Mouse (Mus musculus): ENCODE results near the gene Glyat. TPM values are rescaled to one million over a fixed set of nuclear protein-coding genes. Genes with fewer than 3 reads are reported as not detected.

Glyat gene
- total and polyA plus RNA-seq, 3 experiments = not detected

- no peak overlapping the region for H3K27ac ChIP-seq
- H3K4me1 ChIP-seq (ENCODE audit: control insufficient read depth, insufficient read depth, low read length) = no peaks in the 10 kb centered on the region
- no peak overlapping the region for H3K9ac ChIP-seq (ENCODE audit: low read depth, low read length)
- no peaks in the 10 kb centered on the region for H3K27me3 ChIP-seq (ENCODE audit: control insufficient read depth, insufficient read depth, low read length)
- TF ChIP-seq POLR2A (IDR thresholded peaks at IDR 0.05; ENCODE audit: insufficient read depth, low read depth, low read length) = no peak
- TF ChIP-seq CTCF (IDR thresholded peaks at IDR 0.05) = no peak
- no peak for TF ChIP-seq EP300 (IDR thresholded peaks at IDR 0.05; ENCODE audit: insufficient read depth, low read depth, low read length)
- no peak for DNase-seq
- no peaks in the 10 kb centered on the region for H3K36me3 ChIP-seq (ENCODE audit: control insufficient read depth, insufficient read depth, low read length)
- H3K4me3 ChIP-seq = no peak overlapping the region
- intact Hi-C loops (cut with DNase I) = no loop called here
- H3K79me2 ChIP-seq (replicated peaks; ENCODE audit: control insufficient read depth, insufficient read depth, low read length) = no peaks in the 10 kb centered on the region
These were observed 51.5 kb downstream of the Glyat start for GRCm38 (mm10) chr19:12684638-12685037.

GRCm38 (mm10) chr19:12685231-12685630 lies 52.1 kb downstream of the Glyat start:
- intact Hi-C loops (cut with DNase I) = no loop called here
- TF ChIP-seq EP300 (IDR thresholded peaks at IDR 0.05; ENCODE audit: insufficient read depth, low read depth, low read length) (no peak), POLR2A (IDR thresholded peaks at IDR 0.05; ENCODE audit: insufficient read depth, low read depth, low read length) (no peak), CTCF (IDR thresholded peaks at IDR 0.05) (no peak)
- Histone ChIP-seq H3K4me3 (no peak overlapping the region), H3K4me1 (ENCODE audit: control insufficient read depth, insufficient read depth, low read length) (no peaks in the 10 kb centered on the region), H3K27ac (no peak overlapping the region), H3K27me3 (ENCODE audit: control insufficient read depth, insufficient read depth, low read length) (no peaks in the 10 kb centered on the region), H3K79me2 (replicated peaks; ENCODE audit: control insufficient read depth, insufficient read depth, low read length) (no peaks in the 10 kb centered on the region), H3K9ac (ENCODE audit: low read depth, low read length) (no peak overlapping the region), H3K36me3 (ENCODE audit: control insufficient read depth, insufficient read depth, low read length) (no peaks in the 10 kb centered on the region)
- DNase-seq = no peak

GRCm38 (mm10) chr19:12695590-12695989 lies 62.5 kb downstream of the Glyat start, which contains the start of gene Keg1:
TSS of gene Keg1 (plus strand) at chr19:12695786.
- no peak within 1 kb of the TSS for H3K27ac ChIP-seq
- TF ChIP-seq CTCF (IDR thresholded peaks at IDR 0.05) (no peak), EP300 (IDR thresholded peaks at IDR 0.05; ENCODE audit: insufficient read depth, low read depth, low read length) (no peak), POLR2A (IDR thresholded peaks at IDR 0.05; ENCODE audit: insufficient read depth, low read depth, low read length) (no peak)
- intact Hi-C loops (cut with DNase I) = no loop called here
- no peaks in the 10 kb centered on the region for H3K36me3 ChIP-seq (ENCODE audit: control insufficient read depth, insufficient read depth, low read length)
- no peaks in the 10 kb centered on the region for H3K4me1 ChIP-seq (ENCODE audit: control insufficient read depth, insufficient read depth, low read length)
- no peaks in the 10 kb centered on the region for H3K27me3 ChIP-seq (ENCODE audit: control insufficient read depth, insufficient read depth, low read length)
- DNase-seq = no peak
- H3K4me3 ChIP-seq = no peak within 1 kb of the TSS
- 66% methylated on average over 3 of the region's 3 CpGs for WGBS
- H3K9ac ChIP-seq (ENCODE audit: low read depth, low read length) = no peak within 1 kb of the TSS
- H3K79me2 ChIP-seq (replicated peaks; ENCODE audit: control insufficient read depth, insufficient read depth, low read length) = no peaks in the 10 kb centered on the region

GRCm38 (mm10) chr19:12696221-12696620 lies 63.1 kb downstream of the Glyat start:
- no peaks in the 10 kb centered on the region for H3K79me2 ChIP-seq (replicated peaks; ENCODE audit: control insufficient read depth, insufficient read depth, low read length)
- no peak overlapping the region for H3K27ac ChIP-seq
- no peaks in the 10 kb centered on the region for H3K4me1 ChIP-seq (ENCODE audit: control insufficient read depth, insufficient read depth, low read length)
- no peaks in the 10 kb centered on the region for H3K36me3 ChIP-seq (ENCODE audit: control insufficient read depth, insufficient read depth, low read length)
- H3K4me3 ChIP-seq = no peak overlapping the region
- H3K9ac ChIP-seq (ENCODE audit: low read depth, low read length) = no peak overlapping the region
- no peak for TF ChIP-seq CTCF (IDR thresholded peaks at IDR 0.05)
- TF ChIP-seq EP300 (IDR thresholded peaks at IDR 0.05; ENCODE audit: insufficient read depth, low read depth, low read length) = no peak
- no peak for TF ChIP-seq POLR2A (IDR thresholded peaks at IDR 0.05; ENCODE audit: insufficient read depth, low read depth, low read length)
- intact Hi-C loops (cut with DNase I) = no loop called here
- no peak for DNase-seq
- no peaks in the 10 kb centered on the region for H3K27me3 ChIP-seq (ENCODE audit: control insufficient read depth, insufficient read depth, low read length)

Other genes with a start within 250 kb of the Glyat start
- gene Olfr1440, start 246.0 kb upstream of the Glyat start, total RNA-seq (2021) = not detected
- not detected in 2 replicates for gene Olfr1440, start 246.0 kb upstream of the Glyat start, polyA plus RNA-seq (2012; rRNA removed)
- not detected for gene Olfr1441, start 215.9 kb upstream of the Glyat start, total RNA-seq (2021)
- not detected in 2 replicates for gene Olfr1441, start 215.9 kb upstream of the Glyat start, polyA plus RNA-seq (2012; rRNA removed)
- not detected for gene Pfpl, start 205.4 kb upstream of the Glyat start, total RNA-seq (2021)
- not detected in 2 replicates for gene Pfpl, start 205.4 kb upstream of the Glyat start, polyA plus RNA-seq (2012; rRNA removed)
- 1 to 10 TPM; 7.4 to 8.0 TPM for gene Mpeg1, start 172.5 kb upstream of the Glyat start, total RNA-seq (2021)
- gene Mpeg1, start 172.5 kb upstream of the Glyat start, polyA plus RNA-seq (2012; rRNA removed) = 3.5 and 4.3 TPM in 2 replicates
- 1 to 10 TPM; 5.7 to 6.2 TPM for gene Dtx4, start 131.9 kb upstream of the Glyat start, total RNA-seq (2021)
- 3.7 and 5.0 TPM in 2 replicates for gene Dtx4, start 131.9 kb upstream of the Glyat start, polyA plus RNA-seq (2012; rRNA removed)
- 1 to 10 TPM; 4.4 to 4.7 TPM for gene Fam111a, start 87.6 kb upstream of the Glyat start, total RNA-seq (2021)
- gene Fam111a, start 87.6 kb upstream of the Glyat start, polyA plus RNA-seq (2012; rRNA removed) = 1.5 and 2.7 TPM in 2 replicates
- gene Gm4952, start 33.3 kb upstream of the Glyat start, total RNA-seq (2021) = not detected
- not detected in 2 replicates for gene Gm4952, start 33.3 kb upstream of the Glyat start, polyA plus RNA-seq (2012; rRNA removed)
- gene Olfr1442, start 37.1 kb downstream of the Glyat start, total RNA-seq (2021) = not detected
- gene Olfr1442, start 37.1 kb downstream of the Glyat start, polyA plus RNA-seq (2012; rRNA removed) = not detected in 2 replicates
- not detected for gene Olfr1443, start 44.8 kb downstream of the Glyat start, total RNA-seq (2021)
- gene Olfr1443, start 44.8 kb downstream of the Glyat start, polyA plus RNA-seq (2012; rRNA removed) = not detected in 2 replicates
- gene Keg1, start 62.5 kb downstream of the Glyat start, total RNA-seq (2021) = not detected
- 0.10 TPM in 1 of 2 replicates, not detected in the other for gene Keg1, start 62.5 kb downstream of the Glyat start, polyA plus RNA-seq (2012; rRNA removed)
- gene Cntf, start 132.3 kb downstream of the Glyat start, total RNA-seq (2021) = 1 to 10 TPM in 1 of 2 experiments, under 1 TPM in 1; 0.84 to 1.5 TPM
- gene Cntf, start 132.3 kb downstream of the Glyat start, polyA plus RNA-seq (2012; rRNA removed) = 3.1 and 5.8 TPM in 2 replicates
- gene Zfp91, start 162.8 kb downstream of the Glyat start, total RNA-seq (2021) = 10 to 100 TPM; 71.9 to 84.5 TPM
- 17.4 and 36.6 TPM in 2 replicates for gene Zfp91, start 162.8 kb downstream of the Glyat start, polyA plus RNA-seq (2012; rRNA removed)
- under 1 TPM; 0.91 to 0.97 TPM for gene Lpxn, start 162.9 kb downstream of the Glyat start, total RNA-seq (2021)
- gene Lpxn, start 162.9 kb downstream of the Glyat start, polyA plus RNA-seq (2012; rRNA removed) = 1.1 and 1.3 TPM in 2 replicates
- gene Gm5244, start 213.4 kb downstream of the Glyat start, total RNA-seq (2021) = not detected
- gene Gm5244, start 213.4 kb downstream of the Glyat start, polyA plus RNA-seq (2012; rRNA removed) = 0.35 TPM in 1 of 2 replicates, not detected in the other
- gene Olfr1444, start 224.0 kb downstream of the Glyat start, total RNA-seq (2021) = not detected
- gene Olfr1444, start 224.0 kb downstream of the Glyat start, polyA plus RNA-seq (2012; rRNA removed) = not detected in 2 replicates